Mouse (Mus musculus): ENCODE results near the gene Tmem8b. TPM values are rescaled to one million over a fixed set of nuclear protein-coding genes. Genes with fewer than 3 reads are reported as not detected.

The Tmem8b gene
- total and polyA plus RNA-seq, 3 experiments, result 0.76 to 2.9 (median 2.9) TPM

GRCm38 (mm10) chr4:43720491-43721228 is 51.9 kb downstream of the Tmem8b start:
- no peak for TF ChIP-seq CTCF (IDR thresholded peaks at IDR 0.05; ENCODE audit: low read depth, low read length)
- no peak for TF ChIP-seq GATA1 (IDR thresholded peaks at IDR 0.05; ENCODE audit: borderline replicate concordance, low read length)
- TF ChIP-seq POLR2AphosphoS5 (IDR thresholded peaks at IDR 0.05; ENCODE audit: insufficient replicate concordance, low read depth, low read length), result no peak
- no peak for TF ChIP-seq TAL1 (conservative IDR thresholded peaks at IDR 0.05; ENCODE audit: low read depth, low read length)
- no peak for TF ChIP-seq GATA2 (IDR thresholded peaks at IDR 0.05; ENCODE audit: borderline replicate concordance, low read depth, low read length)

DNA sequence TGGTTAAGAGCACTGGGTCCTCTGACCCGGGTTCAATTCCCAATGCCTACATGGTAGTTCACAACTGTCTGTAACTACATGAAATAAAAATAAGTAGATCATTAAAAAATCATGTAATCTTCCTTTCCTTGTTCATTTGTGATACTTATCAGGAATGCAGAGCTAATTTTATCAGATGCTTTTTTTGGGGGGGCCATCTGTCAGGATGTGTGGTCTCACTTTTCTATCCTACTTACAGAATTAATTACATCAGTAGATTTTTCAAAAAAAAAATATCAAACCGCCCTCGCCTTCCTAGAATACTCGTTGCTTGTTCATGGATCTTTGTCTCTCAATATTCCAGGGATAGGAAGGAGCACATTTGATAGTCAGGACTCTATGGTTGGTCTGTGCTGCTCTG is 53.4 kb downstream of the Tmem8b start:
- TF ChIP-seq POLR2AphosphoS5 (IDR thresholded peaks at IDR 0.05; ENCODE audit: insufficient replicate concordance, low read depth, low read length) (no peak), CTCF (IDR thresholded peaks at IDR 0.05; ENCODE audit: low read depth, low read length) (no peak), TAL1 (conservative IDR thresholded peaks at IDR 0.05; ENCODE audit: low read depth, low read length) (no peak), GATA2 (IDR thresholded peaks at IDR 0.05; ENCODE audit: borderline replicate concordance, low read depth, low read length) (no peak), GATA1 (IDR thresholded peaks at IDR 0.05; ENCODE audit: borderline replicate concordance, low read length) (no peak)
- H3K4me1 ChIP-seq (ENCODE audit: insufficient read depth, low read depth, low read length), result no peaks in the 10 kb centered on the region
- H3K27me3 ChIP-seq (ENCODE audit: insufficient read depth, low read length), result peaks cover 12% of the 10 kb centered on the region
- no peaks in the 10 kb centered on the region for H3K36me3 ChIP-seq (replicated peaks)
- ATAC-seq (ENCODE audit: extremely low read depth, insufficient number of reproducible peaks, low FRiP score, poor library complexity, severe bottlenecking) (no peak), DNase-seq (ENCODE audit: low spot score) (no peak)
- H3K9me3 ChIP-seq (replicated peaks), result no peaks in the 10 kb centered on the region
- H3K4me3 ChIP-seq (ENCODE audit: low read depth, low read length), result no peak overlapping the region

More at GRCm38 (mm10) chr4:43720491-43721228, 51.9 kb downstream of the Tmem8b start:
- ATAC-seq (ENCODE audit: extremely low read depth, insufficient number of reproducible peaks, low FRiP score, poor library complexity, severe bottlenecking) (no peak), DNase-seq (ENCODE audit: low spot score) (no peak)
- H3K4me3 ChIP-seq (ENCODE audit: low read depth, low read length), result no peak overlapping the region
- H3K9me3 ChIP-seq (replicated peaks), result no peaks in the 10 kb centered on the region
- peaks cover 11% of the 10 kb centered on the region for H3K27me3 ChIP-seq (ENCODE audit: insufficient read depth, low read length)
- H3K36me3 ChIP-seq (replicated peaks), result no peaks in the 10 kb centered on the region
- no peaks in the 10 kb centered on the region for H3K4me1 ChIP-seq (ENCODE audit: insufficient read depth, low read depth, low read length)

DNA sequence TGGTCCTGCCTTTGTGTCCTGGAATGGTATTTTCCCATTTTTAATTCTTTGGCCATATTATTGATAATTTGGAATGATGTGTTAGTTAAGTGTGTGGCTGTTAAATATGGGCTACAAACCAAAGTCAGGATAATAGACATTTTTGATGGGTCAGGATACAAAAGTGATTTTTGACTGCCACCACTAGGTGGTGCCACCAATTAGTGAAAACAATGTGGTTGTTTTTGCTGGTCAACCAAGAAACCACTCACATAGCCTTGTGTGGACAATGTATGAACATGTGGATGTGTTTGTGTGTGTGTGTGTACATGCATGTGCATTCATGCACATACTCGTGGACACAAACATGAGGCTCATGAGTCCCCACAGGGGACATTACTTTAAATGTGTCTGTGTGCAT is 56.0 kb downstream of the Tmem8b start:
- H3K27me3 ChIP-seq (ENCODE audit: insufficient read depth, low read length), result peaks cover 25% of the 10 kb centered on the region

GRCm38 (mm10) chr4:43726228-43726993 is 57.6 kb downstream of the Tmem8b start:
- TF ChIP-seq CTCF (IDR thresholded peaks at IDR 0.05; ENCODE audit: low read depth, low read length) (no peak), GATA2 (IDR thresholded peaks at IDR 0.05; ENCODE audit: borderline replicate concordance, low read depth, low read length) (no peak), POLR2AphosphoS5 (IDR thresholded peaks at IDR 0.05; ENCODE audit: insufficient replicate concordance, low read depth, low read length) (no peak), TAL1 (conservative IDR thresholded peaks at IDR 0.05; ENCODE audit: low read depth, low read length) (no peak), GATA1 (IDR thresholded peaks at IDR 0.05; ENCODE audit: borderline replicate concordance, low read length) (no peak)
- Histone ChIP-seq H3K4me1 (ENCODE audit: insufficient read depth, low read depth, low read length) (no peaks in the 10 kb centered on the region), H3K4me3 (ENCODE audit: low read depth, low read length) (no peak overlapping the region), H3K36me3 (replicated peaks) (no peaks in the 10 kb centered on the region), H3K27me3 (ENCODE audit: insufficient read depth, low read length) (peaks cover 35% of the 10 kb centered on the region), H3K9me3 (replicated peaks) (no peaks in the 10 kb centered on the region)
- ATAC-seq (ENCODE audit: extremely low read depth, insufficient number of reproducible peaks, low FRiP score, poor library complexity, severe bottlenecking) (no peak), DNase-seq (ENCODE audit: low spot score) (no peak)

More for the DNA sequence above, 56.0 kb downstream of the Tmem8b start:
- no peak for ATAC-seq (ENCODE audit: extremely low read depth, insufficient number of reproducible peaks, low FRiP score, poor library complexity, severe bottlenecking)
- TF ChIP-seq CTCF (IDR thresholded peaks at IDR 0.05; ENCODE audit: low read depth, low read length), result 0 out of 2 replicates have a peak, but pooled peaks have one; percentile 9
- no peak for TF ChIP-seq TAL1 (conservative IDR thresholded peaks at IDR 0.05; ENCODE audit: low read depth, low read length)
- DNase-seq (ENCODE audit: low spot score), result peak; percentile 14
- Histone ChIP-seq H3K4me3 (ENCODE audit: low read depth, low read length) (no peak overlapping the region), H3K36me3 (replicated peaks) (no peaks in the 10 kb centered on the region), H3K4me1 (ENCODE audit: insufficient read depth, low read depth, low read length) (no peaks in the 10 kb centered on the region), H3K9me3 (replicated peaks) (no peaks in the 10 kb centered on the region)

- TF ChIP-seq CTCF (IDR thresholded peaks at IDR 0.05; ENCODE audit: low read depth, low read length), result no peak
- no peak for TF ChIP-seq GATA1 (IDR thresholded peaks at IDR 0.05; ENCODE audit: borderline replicate concordance, low read length)
- TF ChIP-seq GATA2 (IDR thresholded peaks at IDR 0.05; ENCODE audit: borderline replicate concordance, low read depth, low read length), result no peak
- no peak for TF ChIP-seq POLR2AphosphoS5 (IDR thresholded peaks at IDR 0.05; ENCODE audit: insufficient replicate concordance, low read depth, low read length)
- TF ChIP-seq TAL1 (conservative IDR thresholded peaks at IDR 0.05; ENCODE audit: low read depth, low read length), result no peak
- Histone ChIP-seq H3K4me3 (ENCODE audit: low read depth, low read length) (peak within 1 kb of the TSS; percentile 5; the same call in 1 of the 2 replicates), H3K36me3 (replicated peaks) (no peaks in the 10 kb centered on the region), H3K4me1 (ENCODE audit: insufficient read depth, low read depth, low read length) (no peaks in the 10 kb centered on the region), H3K27me3 (ENCODE audit: insufficient read depth, low read length) (peaks cover 35% of the 10 kb centered on the region), H3K9me3 (replicated peaks) (no peaks in the 10 kb centered on the region)
- ATAC-seq (ENCODE audit: extremely low read depth, insufficient number of reproducible peaks, low FRiP score, poor library complexity, severe bottlenecking) (no peak), DNase-seq (ENCODE audit: low spot score) (no peak)
Observed at GRCm38 (mm10) chr4:43726995-43727394, 58.2 kb downstream of the Tmem8b start, which contains the start of gene Hrct1. TSS of gene Hrct1 (plus strand) at chr4:43727188.

Measured in G1E (cell line).